Mouse (Mus musculus) thymus, postnatal 10 days (tissue): Measurements from ENCODE around the gene Eepd1.
A peak's percentile ranks its signal among the peaks of the same experiment; 100 is the strongest.
"Not testable (repeated sequence)": the region's sequence is repeated elsewhere in the genome, so short reads cannot be mapped to it uniquely, and the experiment has no call there.

ENCODE experiments used
- DNase-seq, 2 experiments: peaks; one replicate each; pipeline ENCODE4 v3.0.0; 2021; ENCODE audit warnings: low spot score in 2 of 2

Eepd1 gene

DNA sequence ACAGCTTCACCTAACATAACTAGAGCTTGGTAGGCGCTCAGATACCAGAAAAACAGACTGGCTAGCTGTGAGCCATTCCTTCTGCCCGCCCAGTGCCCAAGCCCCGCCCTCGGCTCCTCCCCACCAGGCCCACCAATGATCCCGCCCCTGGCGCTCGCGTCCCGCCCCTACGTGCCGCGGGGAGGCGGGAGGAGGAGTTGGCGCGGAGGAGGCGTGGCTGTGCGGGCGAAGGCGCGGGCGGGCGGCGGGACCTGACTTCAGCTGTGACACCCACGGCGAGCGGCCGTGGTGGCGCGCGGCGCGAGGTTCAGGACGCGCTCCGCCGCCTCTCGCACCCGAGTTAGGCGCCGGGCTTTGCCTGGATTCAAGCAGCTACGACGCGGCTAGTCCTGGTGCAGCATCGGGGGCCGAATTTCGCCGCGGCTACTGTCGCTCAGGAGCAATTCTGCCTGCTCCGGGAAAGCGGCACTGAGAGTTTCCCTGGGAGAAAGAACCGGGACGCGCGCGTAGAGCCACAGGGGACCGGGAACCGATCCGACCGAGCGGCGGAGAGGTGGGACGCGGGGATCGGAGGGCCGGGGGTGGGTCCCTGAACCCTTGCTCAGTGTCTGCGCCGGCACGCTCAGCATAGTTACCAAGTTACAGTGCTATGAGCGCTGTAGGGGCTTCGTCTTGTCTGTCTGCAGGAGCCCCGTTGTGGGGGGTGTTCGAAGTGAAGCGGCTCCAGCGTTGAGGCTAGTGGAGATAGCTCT is at the start of gene Eepd1:
TSS of gene Eepd1 (plus strand) at position 204 of the 752 bp plus-strand sequence.
- DNase-seq = peak; percentile 91 to 96

GRCm38 (mm10) chr9:25438836-25439235 is 42.5 kb upstream of the Eepd1 start:
- DNase-seq = no peak

DNA sequence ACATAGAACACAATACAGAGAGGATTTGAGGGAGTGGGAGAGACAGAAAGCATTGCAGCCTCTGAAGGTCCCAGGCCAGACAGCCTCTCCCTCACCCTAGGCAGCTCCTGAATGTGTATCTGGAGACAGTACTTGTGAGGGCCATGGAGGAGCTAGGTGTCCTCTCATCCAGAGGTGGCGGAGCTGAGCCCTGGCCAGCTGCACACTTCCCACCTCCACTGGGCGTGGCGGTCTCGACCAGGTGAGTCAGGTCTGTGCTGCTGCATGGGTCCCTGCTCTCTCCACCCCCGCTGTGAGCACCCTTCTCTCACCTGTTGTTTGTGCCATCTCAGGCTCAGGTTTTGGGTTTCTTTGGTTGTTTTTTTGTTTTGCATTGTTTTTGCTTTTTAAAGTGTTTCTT is 41.3 kb upstream of the Eepd1 start:
- not testable (repeated sequence) for DNase-seq

GRCm38 (mm10) chr9:25442041-25442440 is 39.3 kb upstream of the Eepd1 start:
- DNase-seq = no peak

DNA sequence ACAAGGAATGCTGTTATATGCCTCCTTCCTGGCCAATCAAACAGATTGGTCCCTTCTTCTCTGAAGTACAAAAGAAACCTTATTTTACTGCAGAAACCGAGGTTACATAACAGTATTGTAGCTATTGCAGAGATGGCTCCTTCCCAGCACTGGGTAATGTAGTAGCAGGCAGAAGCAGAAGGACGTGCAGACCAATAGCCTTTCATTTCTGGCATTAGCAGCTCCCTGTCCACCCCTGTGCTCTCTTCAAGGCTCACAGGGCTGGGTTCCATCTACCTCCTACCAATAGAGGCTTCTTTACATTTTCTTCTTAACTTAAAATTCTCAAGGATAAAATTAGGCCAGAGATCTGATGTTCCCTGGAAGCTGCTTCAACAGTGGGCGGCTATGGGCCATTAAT is 38.3 kb upstream of the Eepd1 start:
- no peak for DNase-seq

DNA sequence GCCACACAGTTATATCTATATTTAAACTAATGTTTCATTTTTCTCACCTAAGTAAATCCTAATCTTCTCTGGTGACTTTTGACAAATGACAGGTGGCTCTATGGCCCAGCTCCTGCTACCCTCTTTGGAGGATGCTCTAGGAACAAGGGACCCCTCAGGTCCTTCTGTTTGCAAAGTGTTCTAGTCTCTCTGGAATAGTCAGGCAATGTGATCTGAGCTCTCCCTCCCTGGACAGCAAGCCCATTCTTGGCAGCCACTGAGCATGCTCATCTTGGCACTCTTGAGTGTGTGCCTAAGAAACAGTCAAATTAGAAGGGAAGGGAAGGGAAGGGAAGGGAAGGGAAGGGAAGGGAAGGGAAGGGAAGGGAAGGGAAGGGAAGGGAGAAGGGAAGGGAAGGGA is 37.8 kb upstream of the Eepd1 start:
- DNase-seq = no peak

DNA sequence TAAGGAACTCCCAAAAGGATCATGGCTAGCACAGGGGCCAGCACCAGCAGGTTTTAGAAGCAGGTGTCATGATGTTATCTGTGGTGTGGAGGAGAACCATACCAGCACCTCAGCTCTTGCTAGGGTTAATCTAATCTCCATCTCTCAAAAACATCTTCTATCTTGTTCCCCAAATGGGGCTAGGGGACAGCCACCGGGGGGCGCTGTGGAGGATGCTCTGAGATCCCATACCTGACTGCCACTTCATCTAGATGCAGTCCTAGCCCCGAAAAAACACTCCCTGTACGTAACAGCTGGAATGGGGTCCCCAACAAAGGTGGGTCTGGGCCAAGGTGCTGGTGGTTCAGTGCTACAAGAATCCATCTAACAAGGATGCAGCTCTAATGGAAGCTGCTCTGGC is 31.0 kb upstream of the Eepd1 start:
- DNase-seq = peak in 1 of 2 experiments; percentile 6

DNA sequence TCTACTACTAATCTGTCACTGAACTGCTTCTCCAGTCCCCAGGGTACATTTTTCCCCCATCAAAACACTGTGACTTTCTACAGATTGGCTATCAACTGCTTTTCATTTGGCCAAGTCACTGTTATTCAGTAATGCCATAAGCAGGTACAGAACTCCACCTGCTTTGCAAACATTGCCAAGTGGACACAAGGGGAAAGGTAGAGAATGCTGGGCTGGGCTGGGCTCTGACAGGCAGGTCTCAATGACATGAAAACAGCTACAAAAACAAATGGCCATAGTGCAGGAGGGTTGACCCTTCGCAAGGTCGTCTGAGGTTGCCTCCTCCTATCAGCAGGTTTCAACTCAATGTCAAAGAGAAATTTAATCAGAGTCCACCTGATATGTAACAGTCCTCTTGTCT is 26.3 kb upstream of the Eepd1 start:
- no peak for DNase-seq

GRCm38 (mm10) chr9:25460835-25461555 is 20.4 kb upstream of the Eepd1 start:
- DNase-seq = no peak

DNA sequence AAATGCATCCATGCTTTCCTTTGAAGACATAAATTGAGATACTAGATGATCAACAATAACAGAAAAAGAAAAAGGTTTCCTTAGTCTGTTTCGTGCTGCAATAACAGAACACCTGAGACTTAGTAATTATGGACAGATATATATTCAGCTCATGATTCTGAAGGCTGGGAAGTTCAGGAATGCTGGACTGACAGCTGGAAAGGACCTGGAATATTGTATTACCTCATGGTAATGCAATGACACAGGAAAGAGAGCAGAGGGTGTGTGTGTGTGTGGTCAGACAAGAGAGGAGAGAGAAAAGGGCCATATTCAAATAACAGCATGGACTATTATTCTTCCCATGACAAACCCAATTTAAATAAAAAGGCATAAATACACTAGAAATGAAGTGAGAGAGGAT is 17.0 kb upstream of the Eepd1 start:
- DNase-seq = no peak

DNA sequence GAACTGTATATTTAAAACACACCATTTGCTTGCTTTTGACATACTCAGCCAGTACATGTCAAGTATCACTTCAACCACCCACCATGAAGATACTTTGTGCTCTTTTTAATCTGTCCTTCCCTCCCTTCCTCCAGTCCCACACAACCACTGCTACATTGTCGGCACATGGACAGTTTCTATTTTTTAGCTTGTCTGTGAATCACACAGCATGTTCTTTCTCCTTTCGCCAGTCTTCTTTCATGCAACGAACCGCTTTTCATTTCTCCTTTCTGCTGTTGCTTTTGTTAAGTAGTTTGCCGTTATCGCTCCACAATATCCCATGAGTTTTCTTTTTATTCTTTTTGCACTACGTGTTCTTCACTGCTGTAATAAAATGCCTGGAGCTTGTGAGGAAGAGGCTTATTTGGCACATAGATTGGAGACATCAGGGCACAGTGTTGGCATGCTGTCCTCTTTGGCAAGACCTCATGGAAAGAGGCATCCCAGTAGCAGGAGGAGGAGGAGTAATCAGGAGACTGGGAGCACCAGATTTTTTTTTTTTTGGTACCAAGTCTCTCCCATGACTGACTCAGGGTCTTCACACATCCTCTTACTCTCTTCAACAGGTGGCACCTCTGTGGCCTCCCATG is 1.8 kb upstream of the Eepd1 start:
- no peak for DNase-seq

GRCm38 (mm10) chr9:25480676-25481075 is 671 bp upstream of the Eepd1 start:
- DNase-seq = no peak

DNA sequence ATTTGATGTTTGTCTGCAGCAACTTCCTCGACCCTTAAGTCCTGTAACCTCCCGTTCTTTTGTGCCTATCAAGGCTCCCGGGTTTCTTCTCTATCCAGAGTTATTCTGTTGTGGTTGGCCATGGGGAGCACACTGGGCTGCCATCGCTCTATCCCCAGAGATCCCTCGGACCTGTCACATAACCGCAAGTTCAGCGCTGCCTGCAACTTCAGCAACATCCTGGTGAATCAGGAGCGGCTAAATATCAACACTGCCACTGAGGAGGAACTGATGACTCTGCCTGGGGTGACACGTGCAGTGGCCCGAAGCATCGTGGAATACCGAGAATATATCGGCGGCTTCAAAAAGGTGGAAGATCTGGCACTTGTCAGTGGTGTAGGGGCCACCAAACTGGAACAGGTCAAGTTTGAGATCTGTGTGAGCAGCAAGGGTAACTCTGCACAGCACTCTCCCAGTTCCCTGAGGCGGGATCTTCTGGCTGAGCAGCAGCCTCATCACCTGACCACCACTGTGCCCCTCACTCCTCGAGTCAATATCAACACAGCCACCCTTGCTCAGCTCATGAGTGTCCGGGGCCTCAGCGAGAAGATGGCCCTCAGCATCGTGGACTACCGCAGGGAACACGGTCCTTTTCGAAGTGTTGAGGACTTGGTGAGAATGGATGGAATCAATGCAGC is 1.1 kb downstream of the Eepd1 start:
- no peak for DNase-seq

DNA sequence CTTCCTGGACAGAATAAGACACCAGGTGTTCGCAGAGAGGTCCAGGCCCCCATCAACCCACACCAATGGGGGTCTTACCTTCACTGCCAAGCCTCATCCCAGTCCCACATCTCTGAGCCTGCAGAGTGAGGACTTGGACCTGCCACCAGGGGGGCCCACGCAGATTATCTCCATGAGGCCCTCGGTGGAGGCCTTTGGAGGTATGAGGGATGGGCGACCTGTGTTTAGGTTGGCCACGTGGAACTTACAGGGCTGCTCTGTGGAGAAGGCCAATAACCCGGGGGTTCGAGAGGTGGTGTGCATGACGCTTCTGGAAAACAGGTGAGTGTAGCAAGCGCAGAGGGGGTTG is 1.6 kb downstream of the Eepd1 start:
- peak in 1 of 2 experiments; percentile 31 for DNase-seq

DNA sequence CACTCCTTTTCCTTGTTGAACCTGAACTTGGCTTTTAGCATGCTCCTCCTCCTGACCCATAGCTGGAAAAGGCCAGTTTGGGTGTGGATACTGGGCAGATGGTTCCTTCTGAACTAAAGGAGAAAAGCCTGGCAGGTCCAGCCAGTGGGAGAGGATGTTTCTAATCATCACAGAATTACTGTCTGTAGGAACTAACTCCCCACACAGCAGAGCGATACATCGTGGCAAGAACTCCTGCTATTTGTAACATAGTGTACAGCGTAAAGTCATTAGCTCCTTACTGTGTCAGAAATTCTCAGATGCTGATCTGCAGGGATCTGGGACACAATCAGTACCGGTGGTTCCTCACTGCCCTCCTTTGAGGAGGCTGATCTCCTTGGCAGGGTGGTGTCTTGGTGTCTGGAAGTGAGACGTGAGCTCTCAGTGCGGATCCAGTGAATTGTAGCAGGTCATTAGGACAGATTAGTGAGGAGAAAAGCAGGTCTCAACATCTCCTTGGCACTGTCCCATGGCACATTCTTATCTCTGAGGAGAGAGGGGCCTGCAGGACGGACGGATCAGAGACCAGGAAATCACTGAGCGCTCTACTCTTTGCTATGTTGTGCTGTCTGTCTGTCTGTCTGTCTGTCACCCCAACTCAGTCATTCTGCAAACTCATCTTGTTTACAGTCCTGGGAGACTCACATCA is 2.7 kb downstream of the Eepd1 start:
- no peak for DNase-seq

DNA sequence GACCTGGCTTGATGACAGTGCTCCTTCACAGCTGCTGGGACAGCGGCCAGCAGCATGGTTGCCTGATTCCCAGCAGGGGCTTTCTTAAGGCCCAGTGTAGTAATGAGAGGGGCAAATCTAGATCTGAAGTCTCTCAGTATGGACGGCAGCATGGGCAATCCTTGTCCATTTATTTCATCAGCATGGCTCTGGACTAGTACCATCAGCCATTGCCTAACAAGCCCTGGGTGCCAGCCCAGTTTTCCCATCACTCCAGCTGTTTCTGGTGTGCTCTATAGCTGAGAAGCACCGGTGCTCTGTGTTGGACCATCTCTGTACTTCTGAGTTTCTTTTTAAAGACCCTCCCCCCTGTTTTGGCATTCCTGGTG is 3.3 kb downstream of the Eepd1 start:
- DNase-seq = no peak

DNA sequence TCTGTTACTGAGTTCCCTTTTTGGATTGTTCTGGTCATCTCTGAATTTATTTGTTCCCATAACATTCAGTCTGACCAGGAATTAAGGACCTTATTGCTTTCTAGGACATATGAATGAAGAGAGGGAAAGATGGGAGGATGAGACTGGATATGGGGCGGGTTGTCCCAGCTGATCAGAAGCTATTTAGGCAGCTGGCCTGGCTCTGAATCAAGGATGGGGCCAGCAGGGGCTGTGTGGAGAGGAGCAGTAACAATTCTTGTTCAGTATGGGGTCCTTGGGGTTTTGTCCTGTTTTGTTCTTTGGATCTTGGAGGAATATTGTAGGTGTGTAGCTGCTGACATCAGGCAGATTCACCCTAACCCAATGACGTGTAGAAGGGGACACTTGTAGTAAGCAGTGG is 3.7 kb downstream of the Eepd1 start:
- no peak for DNase-seq

DNA sequence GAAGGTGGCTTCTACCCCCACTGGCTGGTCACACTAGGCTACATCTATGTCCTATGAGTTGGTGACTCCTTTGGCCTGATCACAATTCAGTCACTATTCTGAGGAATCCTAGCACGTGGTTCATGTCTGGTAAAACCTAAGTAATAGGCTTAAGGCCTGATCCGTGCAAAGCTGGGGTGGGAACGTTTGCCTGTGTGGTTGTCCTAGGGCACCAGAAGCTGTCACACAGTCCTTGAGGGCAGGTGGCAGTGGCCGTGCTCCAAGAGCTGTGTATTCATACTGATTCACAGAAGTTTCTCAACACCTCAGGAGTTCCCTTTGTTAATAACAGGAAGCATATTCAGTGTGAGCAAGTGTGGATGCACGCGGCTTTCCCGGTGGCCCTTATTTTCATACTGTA is 4.1 kb downstream of the Eepd1 start:
- no peak for DNase-seq

DNA sequence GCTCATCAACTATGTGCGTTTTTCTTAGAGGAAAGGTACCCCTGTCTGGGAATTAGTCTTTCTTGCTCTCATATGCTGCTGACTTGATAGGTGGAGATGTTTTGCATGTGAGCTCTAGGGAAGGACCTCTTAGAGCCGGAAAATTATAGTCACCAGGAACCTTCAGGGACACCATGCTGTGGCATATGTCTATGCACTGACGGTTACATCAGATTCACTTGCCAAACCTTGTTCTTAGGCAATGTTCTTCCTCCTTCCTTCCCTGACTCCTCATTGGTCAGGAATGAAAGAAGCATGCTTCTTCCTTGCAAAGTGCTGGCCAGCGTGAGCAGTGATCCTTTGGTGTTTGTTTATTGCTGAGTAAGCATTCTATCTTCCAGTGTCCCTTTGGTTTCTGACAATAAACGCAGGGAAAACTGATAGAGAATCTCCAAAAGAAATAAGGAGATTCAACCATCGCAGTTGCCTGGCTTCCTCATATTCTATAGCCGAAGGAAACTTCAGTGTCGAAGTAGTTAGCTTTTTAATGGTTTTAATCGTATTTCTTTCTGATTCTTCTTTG is 5.0 kb downstream of the Eepd1 start:
- DNase-seq = no peak

GRCm38 (mm10) chr9:25487446-25488110 is 6.2 kb downstream of the Eepd1 start:
- no peak for DNase-seq

DNA sequence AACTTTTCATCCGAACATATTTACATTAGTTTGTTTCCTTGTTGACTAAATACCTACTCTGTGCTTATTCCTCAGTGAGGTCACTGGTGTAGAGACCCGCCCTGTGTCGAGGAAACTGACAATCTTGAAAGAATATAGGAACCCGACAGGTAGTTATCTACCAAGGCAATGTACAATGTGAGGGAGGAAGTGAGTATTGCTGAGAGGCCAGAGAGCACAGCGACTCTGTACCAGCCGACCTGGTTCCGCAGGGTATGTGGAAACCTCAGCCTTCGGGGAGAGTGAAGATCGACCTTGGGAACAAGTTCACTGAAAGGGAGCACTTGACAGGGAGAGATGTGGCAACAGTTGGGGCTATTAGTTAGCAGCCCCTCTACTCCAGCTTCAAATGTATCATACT is 7.2 kb downstream of the Eepd1 start:
- no peak for DNase-seq
